Mouse (Mus musculus): ENCODE results near the gene Chn1.

Gene Chn1

DNA sequence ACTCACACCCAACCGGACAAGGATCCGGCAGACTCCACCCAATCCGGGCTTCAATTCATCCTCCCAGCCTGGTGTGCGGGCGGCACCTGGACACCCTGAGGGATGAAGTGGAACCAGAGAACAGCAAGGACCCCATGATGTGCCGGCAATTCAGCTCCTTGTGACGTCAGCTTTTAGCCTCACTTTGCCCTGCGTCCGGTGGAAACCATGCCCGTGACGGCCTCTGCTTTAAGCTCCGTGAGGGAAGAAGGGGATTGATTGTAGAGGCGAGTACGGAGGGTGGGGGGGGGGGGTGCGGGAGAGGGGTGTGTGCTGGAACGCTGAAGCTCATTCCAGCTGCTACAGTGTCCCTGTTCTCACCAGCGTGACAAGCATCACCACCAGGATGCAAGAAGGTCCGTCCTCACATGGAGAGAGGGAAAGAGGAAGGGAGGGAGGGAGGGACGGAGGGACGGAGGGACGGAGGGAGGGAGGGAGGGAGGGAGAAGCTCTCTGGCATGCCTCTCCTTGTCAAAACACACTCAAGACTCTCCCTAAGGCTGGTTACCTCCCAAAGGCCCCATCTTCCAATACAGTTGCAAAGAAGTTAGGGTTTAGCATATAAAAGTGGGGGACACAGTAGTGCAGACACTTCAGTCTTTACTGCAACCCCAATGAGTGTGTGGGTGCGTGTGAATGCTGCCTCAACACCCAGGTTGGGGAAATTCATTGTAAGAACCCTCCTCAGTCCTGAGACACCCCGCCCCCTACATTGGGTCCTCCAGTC lies 214.1 kb downstream of the Chn1 start:
- no peak for DNase-seq (ENCODE audit: low spot score in 2 of 2)

Data from spleen, postnatal 14 days (tissue).